23 mouse cellular contexts compared by ENCODE assay signal in genomic region chr14:121155173-121155572, GRCm38 (mm10).
A peak's percentile ranks its signal among the peaks of the same experiment; 100 is the strongest.
DNase-seq lines count a peak whose midpoint lies in the region; ATAC-seq and TF ChIP-seq lines count a peak whose summit lies in the region.
"Had no signal": no experiment of that assay in that cellular context is flagged by ENCODE, and none has a peak within 500 bp of the region (broad histone marks: within the 10 kb centered on the region; RNA-seq: fewer than 3 reads in every experiment).

No protein-coding gene starts in this region.

- peaks cover 48% of the 10 kb centered on the region for H3K4me1 ChIP-seq in forebrain, embryonic 15.5 days
- H3K4me1 ChIP-seq in forebrain, postnatal 0 days (ENCODE audit: insufficient read depth): peaks cover 20% of the 10 kb centered on the region
- peaks cover 56% of the 10 kb centered on the region for H3K4me1 ChIP-seq in limb, embryonic 12.5 days (replicated peaks)
- peaks cover 50% of the 10 kb centered on the region for H3K4me1 ChIP-seq in limb, embryonic 10.5 days
- H3K4me1 ChIP-seq in embryonic facial prominence, embryonic 15.5 days: peaks cover 34% of the 10 kb centered on the region
- peaks cover 35% of the 10 kb centered on the region for H3K4me1 ChIP-seq in limb, embryonic 14.5 days (ENCODE audit: control insufficient read depth, insufficient read depth, low read length)

- H3K27ac ChIP-seq in forebrain, embryonic 15.5 days (replicated peaks): peak overlapping the region; percentile 39; the same call in 1 of the 2 replicates
- H3K27ac ChIP-seq in forebrain, postnatal 0 days (ENCODE audit: low read depth, low read length): no peak overlapping the region
- H3K27ac ChIP-seq in limb, embryonic 12.5 days: 0 out of 2 replicates have a peak overlapping the region, but pooled peaks have one; percentile 23
- H3K27ac ChIP-seq in limb, embryonic 10.5 days: no peak overlapping the region
- no peak overlapping the region for H3K27ac ChIP-seq in embryonic facial prominence, embryonic 15.5 days (replicated peaks)
- no peak overlapping the region for H3K27ac ChIP-seq in limb, embryonic 14.5 days (replicated peaks; ENCODE audit: low read depth, low read length)
- H3K27ac ChIP-seq: embryonic facial prominence, embryonic 13.5 days; forebrain, embryonic 10.5 days; heart, embryonic 10.5 days; hindbrain, embryonic 12.5 days had no signal

- H3K9me3 ChIP-seq in forebrain, embryonic 15.5 days: no peaks in the 10 kb centered on the region
- no peaks in the 10 kb centered on the region for H3K9me3 ChIP-seq in forebrain, postnatal 0 days (ENCODE audit: low read length)
- H3K9me3 ChIP-seq in limb, embryonic 12.5 days: 0 out of 2 replicates have a peak, but pooled peaks cover 6% of the 10 kb centered on the region
- H3K9me3 ChIP-seq in limb, embryonic 10.5 days (replicated peaks): no peaks in the 10 kb centered on the region
- no peaks in the 10 kb centered on the region; the same call in 1 of the 2 replicates for H3K9me3 ChIP-seq in embryonic facial prominence, embryonic 15.5 days (replicated peaks)
- H3K9me3 ChIP-seq in limb, embryonic 14.5 days (ENCODE audit: control insufficient read depth, low read length): no peaks in the 10 kb centered on the region
- H3K9me3 ChIP-seq: embryonic facial prominence, embryonic 13.5 days; heart, embryonic 10.5 days; hindbrain, embryonic 12.5 days had no signal

- TF ChIP-seq POLR2A in limb, embryonic 14.5 days (IDR thresholded peaks at IDR 0.05; ENCODE audit: borderline replicate concordance, extremely low read depth, insufficient read depth, insufficient read length): no peak

- H3K9ac ChIP-seq in forebrain, embryonic 15.5 days (replicated peaks): no peak overlapping the region
- no peak overlapping the region for H3K9ac ChIP-seq in forebrain, postnatal 0 days
- no peak overlapping the region for H3K9ac ChIP-seq in limb, embryonic 12.5 days (replicated peaks)
- no peak overlapping the region for H3K9ac ChIP-seq in embryonic facial prominence, embryonic 15.5 days
- H3K9ac ChIP-seq in limb, embryonic 14.5 days (ENCODE audit: low read depth, low read length, severe bottlenecking): no peak overlapping the region
- H3K9ac ChIP-seq: embryonic facial prominence, embryonic 13.5 days; hindbrain, embryonic 12.5 days had no signal

- H3K4me3 ChIP-seq in forebrain, embryonic 15.5 days: no peak overlapping the region
- no peak overlapping the region for H3K4me3 ChIP-seq in forebrain, postnatal 0 days (ENCODE audit: low read depth, low read length)
- H3K4me3 ChIP-seq in limb, embryonic 12.5 days (replicated peaks): no peak overlapping the region
- H3K4me3 ChIP-seq in limb, embryonic 10.5 days: no peak overlapping the region
- no peak overlapping the region for H3K4me3 ChIP-seq in embryonic facial prominence, embryonic 15.5 days (replicated peaks)
- no peak overlapping the region for H3K4me3 ChIP-seq in limb, embryonic 14.5 days (replicated peaks; ENCODE audit: low read length)
- H3K4me3 ChIP-seq: embryonic facial prominence, embryonic 13.5 days; erythroblast, embryonic 14.5 days; forebrain, embryonic 10.5 days; heart, embryonic 10.5 days; hindbrain, embryonic 12.5 days had no signal

- no peaks in the 10 kb centered on the region for H3K27me3 ChIP-seq in forebrain, embryonic 15.5 days
- no peaks in the 10 kb centered on the region for H3K27me3 ChIP-seq in forebrain, postnatal 0 days (ENCODE audit: insufficient read depth, low read length)
- no peaks in the 10 kb centered on the region for H3K27me3 ChIP-seq in limb, embryonic 12.5 days
- H3K27me3 ChIP-seq in limb, embryonic 10.5 days (ENCODE audit: low read depth, poor library complexity, severe bottlenecking): no peaks in the 10 kb centered on the region
- no peaks in the 10 kb centered on the region for H3K27me3 ChIP-seq in embryonic facial prominence, embryonic 15.5 days
- no peaks in the 10 kb centered on the region for H3K27me3 ChIP-seq in limb, embryonic 14.5 days (ENCODE audit: control insufficient read depth, insufficient read depth, low read length)
- H3K27me3 ChIP-seq: CH12.LX; embryonic facial prominence, embryonic 13.5 days; hindbrain, embryonic 12.5 days; Patski had no signal

- WGBS in forebrain, embryonic 15.5 days: 66% methylated on average over 4 of the region's 4 CpGs
- WGBS in forebrain, postnatal 0 days: 74% methylated on average over 4 of the region's 4 CpGs
- 68% methylated on average over 4 of the region's 4 CpGs for WGBS in limb, embryonic 12.5 days
- 86% methylated on average over 4 of the region's 4 CpGs for WGBS in limb, embryonic 10.5 days
- WGBS in embryonic facial prominence, embryonic 15.5 days: 79% methylated on average over 4 of the region's 4 CpGs
- 50% methylated on average over 4 of the region's 4 CpGs for WGBS in limb, embryonic 14.5 days

- TF ChIP-seq CTCF in forebrain, postnatal 0 days (IDR thresholded peaks at IDR 0.05; ENCODE audit: low read depth): no peak

- no peaks in the 10 kb centered on the region for H3K36me3 ChIP-seq in forebrain, embryonic 15.5 days
- H3K36me3 ChIP-seq in forebrain, postnatal 0 days (ENCODE audit: insufficient read depth): no peaks in the 10 kb centered on the region
- peaks cover 5% of the 10 kb centered on the region; the same call in 1 of the 2 replicates for H3K36me3 ChIP-seq in limb, embryonic 12.5 days
- H3K36me3 ChIP-seq in limb, embryonic 10.5 days: peaks cover 20% of the 10 kb centered on the region
- H3K36me3 ChIP-seq in embryonic facial prominence, embryonic 15.5 days: 0 out of 2 replicates have a peak, but pooled peaks cover 2% of the 10 kb centered on the region
- 0 out of 2 replicates have a peak, but pooled peaks cover 3% of the 10 kb centered on the region for H3K36me3 ChIP-seq in limb, embryonic 14.5 days (ENCODE audit: control insufficient read depth, insufficient read depth, low read length)
- H3K36me3 ChIP-seq: hindbrain, embryonic 12.5 days had no signal

- DNase-seq in forebrain, postnatal 0 days: no peak
- no peak for DNase-seq in limb, embryonic 10.5 days (ENCODE audit: low spot score)
- no peak for DNase-seq in limb, embryonic 14.5 days (ENCODE audit: low spot score)
- DNase-seq: adrenal gland, postnatal 14 days; cerebellum, adult 11-12 months; cerebellum, adult 9-10 months; cerebellum, postnatal 25 days; gastrocnemius, postnatal 10 days; heart, adult 18-20 months; heart, postnatal 10 days; heart, postnatal 4 days had no signal

- no peak overlapping the region for H3K4me2 ChIP-seq in forebrain, embryonic 15.5 days (replicated peaks)
- no peak overlapping the region for H3K4me2 ChIP-seq in forebrain, postnatal 0 days (ENCODE audit: low read depth)
- H3K4me2 ChIP-seq in limb, embryonic 12.5 days: no peak overlapping the region
- no peak overlapping the region for H3K4me2 ChIP-seq in embryonic facial prominence, embryonic 15.5 days (replicated peaks)
- H3K4me2 ChIP-seq in limb, embryonic 14.5 days (replicated peaks; ENCODE audit: low read depth, low read length, severe bottlenecking): no peak overlapping the region
- H3K4me2 ChIP-seq: embryonic facial prominence, embryonic 13.5 days; hindbrain, embryonic 12.5 days had no signal

- no peak for ATAC-seq in forebrain, embryonic 15.5 days (replicated peaks)
- ATAC-seq in forebrain, postnatal 0 days: no peak
- no peak for ATAC-seq in limb, embryonic 12.5 days (ENCODE audit: insufficient number of reproducible peaks, insufficient read depth, low FRiP score, low TSS enrichment, low read depth)
- 0 out of 2 replicates have a peak, but pooled peaks have one; percentile 25 for ATAC-seq in embryonic facial prominence, embryonic 15.5 days (ENCODE audit: insufficient number of reproducible peaks, low FRiP score, low TSS enrichment, low read depth)
- ATAC-seq in limb, embryonic 14.5 days (ENCODE audit: low FRiP score, low read depth): peak; percentile 35; the same call in 1 of the 2 replicates
- ATAC-seq: activated CD4-positive, CD25-positive, alpha-beta regulatory T cell, adult 4 months; hindbrain, embryonic 16.5 days; Patski had no signal

Comparison
In these comparisons a context has a peak if more than half of its experiments do, and no peak if none do; other contexts are left out.
1. ATAC-seq: peak in embryonic facial prominence, embryonic 15.5 days (single experiment) and limb, embryonic 14.5 days (single experiment); none in forebrain, embryonic 15.5 days (single experiment), forebrain, postnatal 0 days (single experiment) and limb, embryonic 12.5 days (single experiment).
2. H3K27ac ChIP-seq: peak in forebrain, embryonic 15.5 days (single experiment) and limb, embryonic 12.5 days (single experiment); none in forebrain, postnatal 0 days (single experiment), limb, embryonic 10.5 days (single experiment), embryonic facial prominence, embryonic 15.5 days (single experiment) and limb, embryonic 14.5 days (single experiment).